Mouse (Mus musculus): ENCODE measurements at regions not wholly inside any gene's neighbourhood (a gene's known extent, or its start where the extent isn't known, plus 50 kb on each side); places are given as distances from the start of the nearest gene placed in this dataset.

- TF ChIP-seq CTCF (IDR thresholded peaks at IDR 0.05) (no peak), EP300 (IDR thresholded peaks at IDR 0.05) (peak; percentile 93)
These were observed 173.6 kb upstream of the Irf2bp2 start for GRCm38 (mm10) chr8:126767341-126767740.
